Mouse (Mus musculus) forebrain, embryonic 16.5 days (tissue): ENCODE results near the gene Snd1. TPM values are rescaled to one million over a fixed set of nuclear protein-coding genes. Genes with fewer than 3 reads are reported as not detected.

Source experiments
- ATAC-seq: fragments of 200-750 bp; cut with Nextera tagmentation; 2 replicates; pipeline ENCODE4 v1.8.0; 2017; ENCODE audit warnings: mild to moderate bottlenecking, moderate library complexity
- H3K27ac ChIP-seq: fragments of 300-500 bp; sonication (generic); 2 replicates; pipeline ENCODE4 v1.5.1; 2014; ENCODE audit warnings: low read length, control low read depth
- H3K27me3 ChIP-seq: fragments of 300-500 bp; sonication (generic); replicated peaks from 2 replicates; pipeline ENCODE4 v1.6.1; 2014; ENCODE audit warnings: low read length; ENCODE audit not compliant: control insufficient read depth, insufficient read depth
- H3K36me3 ChIP-seq: fragments of 300-500 bp; sonication (generic); 2 replicates; pipeline ENCODE4 v1.6.1; 2014; ENCODE audit not compliant: control insufficient read depth, insufficient read depth
- H3K4me1 ChIP-seq: fragments of 300-500 bp; sonication (generic); replicated peaks from 2 replicates; pipeline ENCODE4 v1.6.1; 2014; ENCODE audit warnings: low read length; ENCODE audit not compliant: control insufficient read depth, insufficient read depth
- H3K4me2 ChIP-seq: fragments of 300-500 bp; sonication (generic); 2 replicates; pipeline ENCODE4 v1.6.1; 2014; ENCODE audit warnings: mild to moderate bottlenecking, low read length, control low read depth
- H3K4me3 ChIP-seq: fragments of 300-500 bp; sonication (generic); replicated peaks from 2 replicates; pipeline ENCODE4 v1.5.1; 2014; ENCODE audit warnings: mild to moderate bottlenecking, low read length, control low read depth
- H3K9ac ChIP-seq: fragments of 300-500 bp; sonication (generic); replicated peaks from 2 replicates; pipeline ENCODE4 v1.6.1; 2014; ENCODE audit warnings: low read depth, low read length, control low read depth
- H3K9me3 ChIP-seq: fragments of 300-500 bp; sonication (generic); 2 replicates; pipeline ENCODE4 v1.6.1; 2016; ENCODE audit warnings: low read length; ENCODE audit not compliant: control insufficient read depth
- WGBS: fragments of 180-500 bp; shearing (Covaris S2); extraction: QIAGEN DNeasy Blood & Tissue Kit; methylation state at CpG from one replicate; pipeline ENCODE4 v1.1.7; 2014; 5-methylcytosine and 5-hydroxymethylcytosine counted together
- polyA plus RNA-seq: library from polyadenylated mRNA; unstranded; fragments of >200 nt; fragmentation: Nextera tagmentation; extraction: Ambion mirVana; gene quantifications from 2 replicates; pipeline ENCODE4 v1.2.1, GENCODE M21; 2015

Gene Snd1
- polyA plus RNA-seq, 1 experiment from 2014 or later, result 81.0 TPM

DNA sequence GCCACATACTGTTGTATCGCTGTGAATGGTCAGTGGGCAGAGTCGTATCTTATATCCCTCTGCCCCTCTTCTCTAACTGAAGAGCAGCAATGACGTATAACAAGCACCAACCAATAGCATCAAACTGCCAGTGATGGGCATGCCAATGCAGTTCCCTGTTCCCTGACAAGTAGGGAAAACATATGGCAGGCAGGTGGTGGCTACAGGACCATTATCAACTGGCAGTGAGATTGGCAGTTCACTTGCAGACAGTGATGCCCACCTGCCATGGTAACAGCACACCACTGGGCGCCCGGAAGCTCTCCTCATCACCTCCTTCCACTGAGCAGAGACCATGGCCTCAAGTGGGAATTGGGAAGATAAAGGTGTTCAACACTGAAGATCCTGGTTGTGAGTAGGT is 181.6 kb downstream of the Snd1 start:
- H3K27ac ChIP-seq, result no peak overlapping the region
- ATAC-seq, result no peak
- H3K9me3 ChIP-seq, result no peaks in the 10 kb centered on the region
- no peaks in the 10 kb centered on the region for H3K27me3 ChIP-seq
- H3K36me3 ChIP-seq, result no peaks in the 10 kb centered on the region
- 85% methylated on average over 5 of the region's 5 CpGs for WGBS
- no peak overlapping the region for H3K9ac ChIP-seq
- H3K4me3 ChIP-seq, result no peak overlapping the region
- no peak overlapping the region for H3K4me2 ChIP-seq
- 0 out of 2 replicates have a peak, but pooled peaks cover 2% of the 10 kb centered on the region for H3K4me1 ChIP-seq

DNA sequence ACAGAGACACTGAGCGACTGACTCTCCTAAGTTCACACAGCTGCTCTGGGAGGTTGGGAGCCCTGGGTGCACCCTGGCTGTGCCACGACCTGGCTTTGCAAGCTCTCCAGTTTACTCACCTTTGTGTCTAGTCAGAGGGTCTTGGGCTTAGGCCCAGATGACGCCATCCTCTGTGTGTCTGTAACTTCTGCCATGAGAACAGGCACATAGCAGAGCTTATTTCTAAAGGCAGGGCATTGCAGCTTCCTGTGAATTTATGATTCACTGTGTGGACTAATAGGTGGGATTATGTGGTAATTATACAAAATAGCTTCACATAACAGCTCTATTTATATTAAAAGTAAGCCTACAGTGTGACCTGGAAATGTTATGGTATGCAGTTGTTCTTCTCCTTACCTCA is 188.1 kb downstream of the Snd1 start:
- ATAC-seq, result no peak
- 82% methylated on average over 3 of the region's 3 CpGs for WGBS
- H3K27ac ChIP-seq, result no peak overlapping the region

DNA sequence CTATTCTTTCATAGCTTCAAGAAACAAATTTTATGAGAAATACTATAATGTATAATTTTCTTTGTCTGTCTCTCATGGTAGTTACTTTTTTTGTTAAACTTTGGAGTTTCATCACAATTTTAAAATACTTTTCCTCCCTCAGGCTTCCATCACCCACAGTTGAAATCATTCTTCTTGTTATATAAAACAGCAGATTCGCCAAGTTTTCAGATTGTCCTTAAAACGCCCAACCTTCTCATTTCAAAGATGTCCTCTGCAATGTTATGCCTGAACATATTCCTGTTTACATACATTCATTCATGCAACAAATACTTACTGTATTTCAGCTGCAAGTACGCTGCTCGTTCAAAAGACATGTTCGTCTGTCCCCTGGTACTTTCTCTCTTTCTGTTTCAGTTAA is 188.7 kb downstream of the Snd1 start:
- 79% methylated on average over 5 of the region's 5 CpGs for WGBS
- no peaks in the 10 kb centered on the region for H3K36me3 ChIP-seq
- no peaks in the 10 kb centered on the region for H3K4me1 ChIP-seq
- H3K9me3 ChIP-seq, result no peaks in the 10 kb centered on the region
- H3K4me2 ChIP-seq, result no peak overlapping the region
- H3K4me3 ChIP-seq, result no peak overlapping the region
- no peak overlapping the region for H3K9ac ChIP-seq
- no peaks in the 10 kb centered on the region for H3K27me3 ChIP-seq
- no peak overlapping the region for H3K27ac ChIP-seq
- no peak for ATAC-seq

More for the DNA sequence above, 188.1 kb downstream of the Snd1 start:
- H3K9ac ChIP-seq, result no peak overlapping the region
- no peak overlapping the region for H3K4me3 ChIP-seq
- H3K4me1 ChIP-seq, result no peaks in the 10 kb centered on the region
- no peak overlapping the region for H3K4me2 ChIP-seq
- no peaks in the 10 kb centered on the region for H3K36me3 ChIP-seq
- no peaks in the 10 kb centered on the region for H3K27me3 ChIP-seq
- H3K9me3 ChIP-seq, result no peaks in the 10 kb centered on the region

DNA sequence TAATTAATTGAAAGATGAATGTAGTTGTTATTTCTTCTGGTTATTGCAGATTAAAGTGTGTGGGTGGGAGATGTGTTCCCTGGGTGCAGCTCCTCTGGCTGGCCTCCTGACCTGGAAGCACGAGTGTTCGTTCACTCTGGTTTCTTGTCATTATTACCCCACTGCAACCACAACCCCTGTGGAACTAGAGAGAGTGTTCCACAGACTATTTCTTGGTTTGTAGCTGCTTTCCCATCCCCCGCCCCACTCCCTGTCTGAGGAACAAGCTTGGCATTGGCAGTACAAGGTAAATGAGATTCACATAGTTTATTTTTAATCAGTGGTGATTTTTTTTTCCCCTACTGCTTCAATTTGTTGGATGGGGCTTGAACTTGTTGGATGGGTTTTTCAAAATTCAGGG is 189.8 kb downstream of the Snd1 start:
- Histone ChIP-seq H3K9me3 (no peaks in the 10 kb centered on the region), H3K27me3 (no peaks in the 10 kb centered on the region), H3K4me3 (no peak overlapping the region), H3K4me1 (no peaks in the 10 kb centered on the region), H3K27ac (no peak overlapping the region), H3K4me2 (no peak overlapping the region), H3K36me3 (no peaks in the 10 kb centered on the region), H3K9ac (no peak overlapping the region)
- ATAC-seq, result no peak
- 82% methylated on average over 3 of the region's 3 CpGs for WGBS

DNA sequence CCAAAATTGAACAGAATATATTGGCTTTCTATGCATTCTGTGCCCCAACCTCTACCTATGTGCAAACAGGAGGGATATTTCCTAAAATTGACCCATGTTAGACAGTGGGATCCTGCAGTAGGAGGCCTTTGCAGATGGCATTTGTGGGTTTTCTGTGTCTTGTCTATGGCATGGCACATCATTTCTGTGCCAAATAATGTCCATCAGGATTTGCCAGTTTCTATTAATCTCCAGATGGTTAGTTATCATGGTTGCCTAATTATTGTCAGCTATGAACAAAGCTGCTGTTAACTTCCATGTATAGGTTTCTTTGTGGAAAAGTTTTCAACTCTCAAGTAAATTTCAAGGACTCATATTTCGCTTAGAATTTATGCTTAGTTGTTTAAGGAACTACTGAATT is 192.6 kb downstream of the Snd1 start:
- H3K4me3 ChIP-seq, result no peak overlapping the region
- H3K4me1 ChIP-seq, result no peaks in the 10 kb centered on the region
- WGBS, result 96% methylated on average over 1 of the region's 1 CpGs
- H3K4me2 ChIP-seq, result no peak overlapping the region
- no peaks in the 10 kb centered on the region for H3K27me3 ChIP-seq
- H3K9me3 ChIP-seq, result no peaks in the 10 kb centered on the region
- H3K36me3 ChIP-seq, result no peaks in the 10 kb centered on the region
- no peak for ATAC-seq
- no peak overlapping the region for H3K27ac ChIP-seq
- no peak overlapping the region for H3K9ac ChIP-seq

DNA sequence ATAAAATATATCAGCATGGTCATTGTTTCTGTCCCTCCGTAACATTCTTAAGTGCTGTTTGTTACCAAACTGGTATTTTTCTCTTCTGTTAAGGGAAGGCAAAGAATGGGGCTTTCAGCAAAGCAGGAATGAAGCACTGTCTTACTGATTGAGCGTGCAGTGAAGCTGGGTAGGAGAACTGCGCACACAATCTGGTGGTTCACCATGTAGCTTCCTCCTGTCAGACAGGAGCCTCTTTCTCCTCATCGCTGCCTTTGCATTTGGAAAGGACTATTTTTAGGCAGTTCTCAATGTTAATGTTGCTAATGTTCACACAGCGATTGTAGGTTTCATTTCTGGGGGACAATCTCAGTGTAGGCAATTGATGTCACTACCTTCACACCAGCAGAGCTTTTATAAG is 194.3 kb downstream of the Snd1 start:
- 89% methylated on average over 5 of the region's 5 CpGs for WGBS

DNA sequence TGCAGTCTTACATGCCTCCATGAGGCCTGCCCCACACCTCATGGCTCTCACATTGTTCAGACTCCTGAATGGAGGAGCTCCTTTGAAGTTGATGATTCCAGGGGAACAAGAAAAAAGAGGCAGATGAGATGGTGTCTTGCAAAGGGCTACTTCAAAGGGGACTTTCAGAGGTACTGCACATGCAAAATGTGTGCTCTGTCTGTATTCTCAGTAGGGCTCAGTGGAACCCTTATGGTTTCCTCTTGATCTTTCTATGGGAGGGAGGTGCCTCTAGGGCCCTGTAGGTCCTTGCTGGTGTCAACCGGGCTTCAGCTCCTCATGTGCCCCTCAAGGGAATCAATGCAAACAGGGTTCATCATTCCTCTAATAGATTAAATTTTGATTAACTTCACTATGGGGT is 197.4 kb downstream of the Snd1 start:
- 91% methylated on average over 1 of the region's 1 CpGs for WGBS
- H3K4me3 ChIP-seq, result no peak overlapping the region
- H3K27ac ChIP-seq, result no peak overlapping the region
- H3K9me3 ChIP-seq, result no peaks in the 10 kb centered on the region
- H3K27me3 ChIP-seq, result no peaks in the 10 kb centered on the region
- no peaks in the 10 kb centered on the region for H3K4me1 ChIP-seq
- ATAC-seq, result no peak
- H3K4me2 ChIP-seq, result no peak overlapping the region
- H3K36me3 ChIP-seq, result no peaks in the 10 kb centered on the region
- H3K9ac ChIP-seq, result no peak overlapping the region

More for the DNA sequence above, 194.3 kb downstream of the Snd1 start:
- no peaks in the 10 kb centered on the region for H3K36me3 ChIP-seq
- H3K9me3 ChIP-seq, result no peaks in the 10 kb centered on the region
- no peak for ATAC-seq
- no peaks in the 10 kb centered on the region for H3K4me1 ChIP-seq
- no peak overlapping the region for H3K27ac ChIP-seq
- H3K9ac ChIP-seq, result no peak overlapping the region
- H3K4me2 ChIP-seq, result no peak overlapping the region
- no peaks in the 10 kb centered on the region for H3K27me3 ChIP-seq
- H3K4me3 ChIP-seq, result no peak overlapping the region

DNA sequence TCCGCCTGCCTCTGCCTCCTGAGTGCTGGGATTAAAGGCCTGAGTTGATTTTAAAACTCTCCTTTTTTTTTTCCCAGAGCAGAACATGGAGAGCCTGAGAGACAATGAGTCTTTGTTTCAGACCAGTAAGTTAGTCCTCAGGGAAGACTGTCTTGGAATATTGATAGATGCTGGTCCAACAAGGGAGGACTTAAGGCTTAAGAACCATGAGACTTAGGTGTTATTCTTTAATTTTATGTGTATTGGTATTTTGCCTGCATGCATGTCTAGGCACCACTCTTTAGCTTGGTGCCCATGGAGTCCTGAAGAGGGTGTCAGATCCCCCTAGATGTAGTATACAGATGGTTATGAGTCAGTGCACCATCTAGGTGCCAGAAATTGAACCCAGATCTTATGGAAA is 199.7 kb downstream of the Snd1 start:
- H3K27me3 ChIP-seq, result no peaks in the 10 kb centered on the region
- no peaks in the 10 kb centered on the region for H3K9me3 ChIP-seq
- no peak overlapping the region for H3K4me2 ChIP-seq
- no peak for ATAC-seq
- no peaks in the 10 kb centered on the region for H3K36me3 ChIP-seq
- no peak overlapping the region for H3K9ac ChIP-seq
- no peak overlapping the region for H3K27ac ChIP-seq
- H3K4me1 ChIP-seq, result no peaks in the 10 kb centered on the region
- WGBS, result 95% methylated on average over 1 of the region's 1 CpGs
- H3K4me3 ChIP-seq, result no peak overlapping the region

DNA sequence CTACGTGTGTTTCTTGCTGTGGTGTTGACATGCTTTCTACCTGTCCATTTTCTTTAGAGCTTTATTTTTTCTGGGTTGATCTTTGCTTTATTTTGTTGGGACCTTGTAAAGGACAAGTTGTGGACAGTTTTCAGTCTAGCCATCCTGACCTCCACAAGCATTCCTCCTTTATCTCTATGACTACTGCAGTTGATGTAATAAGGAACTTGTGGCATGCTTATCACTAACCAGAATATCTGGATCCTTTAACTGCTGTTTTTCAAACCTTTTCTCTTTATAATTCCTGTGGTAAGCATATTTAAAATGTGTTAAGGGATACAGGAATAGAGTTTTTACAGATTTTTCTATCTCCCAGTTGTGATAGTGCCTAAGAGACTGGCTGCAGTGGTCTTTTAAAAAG is 204.0 kb downstream of the Snd1 start:
- WGBS, result 86% methylated on average over 1 of the region's 1 CpGs
- Histone ChIP-seq H3K27ac (no peak overlapping the region), H3K36me3 (no peaks in the 10 kb centered on the region), H3K9ac (no peak overlapping the region), H3K4me1 (no peaks in the 10 kb centered on the region; the same call in 1 of the 2 replicates), H3K4me2 (no peak overlapping the region), H3K9me3 (no peaks in the 10 kb centered on the region), H3K27me3 (no peaks in the 10 kb centered on the region), H3K4me3 (no peak overlapping the region)
- no peak for ATAC-seq

DNA sequence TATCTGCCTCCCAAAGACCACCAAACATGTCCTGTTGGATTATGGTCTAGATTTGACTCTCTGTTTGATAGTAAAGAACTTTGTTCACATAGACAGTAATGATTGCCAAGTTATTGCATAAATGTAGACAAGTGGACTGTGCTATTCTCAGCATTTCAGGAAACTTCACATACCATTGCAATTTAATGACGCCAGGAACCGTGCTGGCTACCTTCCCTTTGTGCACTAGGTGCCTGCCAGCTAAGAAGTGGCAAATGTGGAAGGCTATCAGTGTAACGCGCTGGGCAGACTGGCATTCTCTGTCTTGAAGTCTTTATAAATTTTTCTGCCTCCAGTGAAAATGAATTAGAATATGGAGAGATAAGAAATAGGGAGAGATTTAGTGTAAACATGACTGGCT is 205.6 kb downstream of the Snd1 start:
- Histone ChIP-seq H3K27me3 (no peaks in the 10 kb centered on the region), H3K9me3 (no peaks in the 10 kb centered on the region), H3K4me3 (no peak overlapping the region), H3K4me1 (no peaks in the 10 kb centered on the region; the same call in 1 of the 2 replicates), H3K27ac (no peak overlapping the region), H3K36me3 (no peaks in the 10 kb centered on the region), H3K4me2 (no peak overlapping the region), H3K9ac (no peak overlapping the region)
- 70% methylated on average over 4 of the region's 4 CpGs for WGBS
- ATAC-seq, result no peak
